Mouse (Mus musculus) CD4-positive, CD25-positive, alpha-beta regulatory T cell, adult 4 months (primary cell): ENCODE data around the gene Gm10334. TPM values are rescaled to one million over a fixed set of nuclear protein-coding genes. Genes with fewer than 3 reads are reported as not detected.
"Not testable (repeated sequence)": the region's sequence is repeated elsewhere in the genome, so short reads cannot be mapped to it uniquely, and the experiment has no call there.

Experiments
- ATAC-seq: one replicate; pipeline ENCODE4 v1.8.0; 2017
- polyA plus RNA-seq, 2 experiments: library from polyadenylated mRNA; unstranded; fragments of 100-300 nt; shearing (Covaris generic); gene quantifications; one replicate each; pipeline ENCODE4 v1.2.1; 2017

Gm10334 gene
- polyA plus RNA-seq, result not detected

DNA sequence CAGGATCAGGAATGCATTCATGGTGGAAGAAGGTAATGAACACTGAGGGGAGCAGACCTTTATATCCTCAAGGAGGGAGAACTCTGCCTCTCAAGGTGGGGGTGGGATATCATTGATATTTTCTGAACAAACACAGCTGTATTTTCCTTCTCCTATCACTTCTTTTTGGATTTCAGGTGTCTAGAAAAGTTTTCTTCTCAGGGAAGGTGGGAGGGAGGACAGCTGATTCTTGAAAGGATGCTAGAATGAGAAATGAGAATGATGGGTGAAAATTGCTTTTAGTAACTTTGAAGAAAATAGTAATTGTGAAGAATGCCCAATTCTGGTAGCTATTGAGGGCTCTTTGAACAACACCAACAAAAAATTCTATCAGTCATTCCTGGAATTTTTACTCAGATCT, at the start of gene Gm10334:
Gene Gm10334 (minus strand): TSS at position 101 of the 400 bp plus-strand sequence.
- ATAC-seq, result not testable (repeated sequence)

DNA sequence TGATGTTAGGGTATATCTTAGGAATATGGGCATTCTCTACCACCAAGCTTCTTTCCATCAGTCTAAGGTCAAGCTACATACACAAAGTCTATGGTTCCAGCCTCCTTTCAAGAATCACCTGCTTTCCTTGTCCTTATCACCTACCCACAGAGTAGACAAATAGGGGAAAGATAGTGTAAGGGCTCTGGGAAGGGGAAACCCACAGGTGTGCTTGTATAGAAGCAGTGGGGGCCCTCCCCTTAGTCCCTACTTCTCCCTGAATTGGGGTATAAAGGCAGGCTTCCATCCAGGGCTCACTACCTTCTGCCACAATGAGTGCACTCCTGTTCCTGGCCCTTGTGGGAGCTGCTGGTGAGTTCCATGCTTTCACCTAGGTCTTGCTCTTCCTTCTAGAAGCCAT, 12.7 kb upstream of the Gm10334 start, which contains the start of gene Prss1:
Gene Prss1 (plus strand): TSS at position 301 of the 400 bp plus-strand sequence.
- ATAC-seq, result not testable (repeated sequence)

DNA sequence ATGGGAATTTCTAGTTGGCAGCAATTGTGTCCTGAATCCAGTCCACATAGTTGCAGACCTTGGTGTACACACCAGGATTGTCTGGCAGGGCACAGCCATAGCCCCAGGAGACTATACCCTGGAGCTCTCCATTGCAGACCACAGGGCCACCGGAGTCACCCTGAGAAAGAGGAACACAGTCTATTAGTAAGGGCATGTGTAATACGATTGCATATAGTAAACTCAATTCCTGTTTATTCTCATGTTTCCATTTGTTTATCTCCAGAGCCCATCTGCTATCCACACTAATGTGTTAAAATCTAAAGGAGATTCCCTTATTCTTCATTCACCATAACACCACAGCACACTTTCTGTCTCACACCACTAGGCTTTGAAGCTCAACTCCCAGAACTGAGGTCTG, 3.7 kb downstream of the Gm10334 start:
- ATAC-seq, result not testable (repeated sequence)

Other genes with a start within 250 kb of the Gm10334 start
- gene Try4, start 143.9 kb downstream of the Gm10334 start, polyA plus RNA-seq, result not detected
- gene Try5, start 129.3 kb downstream of the Gm10334 start, polyA plus RNA-seq, result not detected
- not detected for gene Try10, start 92.0 kb downstream of the Gm10334 start, polyA plus RNA-seq
- gene Prss3, start 68.5 kb downstream of the Gm10334 start, polyA plus RNA-seq, result not detected
- not detected for gene Gm5771, start 53.8 kb downstream of the Gm10334 start, polyA plus RNA-seq
- gene Prss1, start 12.8 kb upstream of the Gm10334 start, polyA plus RNA-seq, result not detected
- 1 to 10 TPM; 2.0 to 3.1 TPM for gene Prss2, start 75.6 kb upstream of the Gm10334 start, polyA plus RNA-seq
- 10 to 100 TPM; 12.2 to 16.1 TPM for gene Ephb6, start 159.3 kb upstream of the Gm10334 start, polyA plus RNA-seq
- under 1 TPM; 0.22 to 0.61 TPM for gene Trpv6, start 190.3 kb upstream of the Gm10334 start, polyA plus RNA-seq
- gene Trpv5, start 234.6 kb upstream of the Gm10334 start, polyA plus RNA-seq, result not detected
- not detected for gene Llcfc1, start 238.3 kb upstream of the Gm10334 start, polyA plus RNA-seq